Mouse (Mus musculus): Measurements from ENCODE around the gene Lair1.

- TF ChIP-seq CTCF (IDR thresholded peaks at IDR 0.05) = no peak
- no peak for TF ChIP-seq EP300 (IDR thresholded peaks at IDR 0.05)
These were observed 19.8 kb upstream of the Lair1 start for GRCm38 (mm10) chr7:4082804-4083203.
